Mouse (Mus musculus): Measurements from ENCODE around the gene Gcsam. TPM values are rescaled to one million over a fixed set of nuclear protein-coding genes. Genes with fewer than 3 reads are reported as not detected.
A peak's percentile ranks its signal among the peaks of the same experiment; 100 is the strongest.

Gene Gcsam
- polyA plus RNA-seq, 1 experiment from 2014 or later = 0.13 TPM

DNA sequence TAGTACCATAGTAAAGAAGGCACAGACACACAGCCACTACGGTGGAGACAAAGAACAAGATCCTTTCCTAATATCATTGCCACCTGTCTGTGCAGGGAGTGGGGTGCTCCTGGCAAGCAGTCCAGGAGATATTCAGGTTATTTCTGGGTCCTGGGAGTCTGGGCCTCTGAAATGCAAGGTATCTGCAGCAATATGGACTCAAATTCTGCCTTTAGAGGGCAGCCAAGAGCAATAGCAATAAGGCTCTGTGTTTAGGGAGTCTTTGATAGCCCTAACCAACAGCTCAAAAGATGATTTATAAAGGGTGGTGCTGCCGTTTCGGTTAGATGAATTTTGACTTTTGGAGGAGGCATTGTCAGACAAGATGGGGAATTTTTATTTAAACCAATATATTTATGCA is 880 bp upstream of the Gcsam start:
- DNase-seq (peak; percentile 77), ATAC-seq (ENCODE audit: insufficient read depth) (peak; percentile 20; the same call in 1 of the 2 replicates)
- no peaks in the 10 kb centered on the region for H3K27me3 ChIP-seq (ENCODE audit: insufficient read depth, low read length)
- peak; percentile 72 for TF ChIP-seq CTCF (IDR thresholded peaks at IDR 0.05; ENCODE audit: low read depth)
- 68% methylated on average over 3 of the region's 3 CpGs for WGBS
- H3K4me2 ChIP-seq = no peak overlapping the region
- H3K4me3 ChIP-seq (ENCODE audit: low read depth, low read length) = no peak overlapping the region
- H3K4me1 ChIP-seq (ENCODE audit: insufficient read depth) = no peaks in the 10 kb centered on the region
- no peaks in the 10 kb centered on the region for H3K36me3 ChIP-seq (ENCODE audit: insufficient read depth)
- no peak overlapping the region for H3K9ac ChIP-seq
- H3K9me3 ChIP-seq (ENCODE audit: low read depth, low read length) = no peaks in the 10 kb centered on the region
- peak overlapping the region; percentile 70 for H3K27ac ChIP-seq (ENCODE audit: low read depth)

DNA sequence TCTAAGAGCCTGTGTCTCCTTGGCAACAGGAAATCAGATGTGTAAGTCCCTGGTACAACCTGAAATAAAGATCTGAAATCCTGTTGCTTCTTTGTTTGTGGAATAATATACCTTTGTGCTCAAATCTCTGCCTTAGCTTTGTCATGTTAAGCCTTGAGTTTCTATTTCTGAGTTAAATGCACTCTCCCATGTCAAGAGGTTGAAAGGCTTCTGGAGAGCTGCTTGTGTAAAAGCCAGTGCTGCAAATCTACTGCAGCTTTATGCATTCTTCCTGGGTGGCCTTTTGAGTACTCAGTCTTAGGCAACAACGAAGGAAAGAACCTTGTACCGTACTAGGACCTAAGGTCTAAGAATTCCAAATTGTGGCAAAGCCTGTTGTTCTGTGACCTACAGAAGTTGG is 3.1 kb downstream of the Gcsam start:
- 55% methylated on average over 2 of the region's 2 CpGs for WGBS
- TF ChIP-seq CTCF (IDR thresholded peaks at IDR 0.05; ENCODE audit: low read depth) = no peak
- no peak overlapping the region for H3K9ac ChIP-seq

DNA sequence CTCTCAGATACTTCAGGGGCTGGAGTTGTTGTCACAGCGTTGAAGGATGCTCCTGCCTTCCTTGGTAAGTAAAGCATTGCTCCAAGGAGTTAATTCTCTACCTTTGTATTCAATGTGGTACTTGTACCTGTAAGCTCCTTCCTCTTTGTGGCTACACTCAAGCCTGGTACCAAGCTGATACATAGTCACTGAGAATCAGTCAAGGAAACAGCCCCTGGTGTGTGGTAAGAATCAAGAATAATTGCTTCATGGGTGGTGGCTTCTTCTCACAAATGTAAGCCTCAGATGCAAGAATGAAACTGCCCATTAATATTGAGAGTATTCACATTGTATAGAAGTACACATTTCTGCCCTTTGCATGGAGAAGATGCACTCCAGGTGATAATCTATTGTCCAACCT is 5.8 kb downstream of the Gcsam start:
- ATAC-seq (ENCODE audit: insufficient read depth) (no peak), DNase-seq (no peak)
- 88% methylated on average over 1 of the region's 1 CpGs for WGBS
- TF ChIP-seq CTCF (IDR thresholded peaks at IDR 0.05; ENCODE audit: low read depth) = no peak
- Histone ChIP-seq H3K4me3 (ENCODE audit: low read depth, low read length) (no peak overlapping the region), H3K9me3 (ENCODE audit: low read depth, low read length) (no peaks in the 10 kb centered on the region), H3K4me2 (no peak overlapping the region), H3K27ac (ENCODE audit: low read depth) (no peak overlapping the region), H3K4me1 (ENCODE audit: insufficient read depth) (peaks cover 6% of the 10 kb centered on the region), H3K36me3 (ENCODE audit: insufficient read depth) (no peaks in the 10 kb centered on the region), H3K27me3 (ENCODE audit: insufficient read depth, low read length) (no peaks in the 10 kb centered on the region), H3K9ac (no peak overlapping the region)

More for the DNA sequence above, 3.1 kb downstream of the Gcsam start:
- Histone ChIP-seq H3K4me2 (no peak overlapping the region), H3K4me1 (ENCODE audit: insufficient read depth) (no peaks in the 10 kb centered on the region), H3K27me3 (ENCODE audit: insufficient read depth, low read length) (no peaks in the 10 kb centered on the region), H3K4me3 (ENCODE audit: low read depth, low read length) (no peak overlapping the region), H3K9me3 (ENCODE audit: low read depth, low read length) (no peaks in the 10 kb centered on the region), H3K36me3 (ENCODE audit: insufficient read depth) (no peaks in the 10 kb centered on the region), H3K27ac (ENCODE audit: low read depth) (no peak overlapping the region)
- ATAC-seq (ENCODE audit: insufficient read depth) = no peak
- DNase-seq = no peak

DNA sequence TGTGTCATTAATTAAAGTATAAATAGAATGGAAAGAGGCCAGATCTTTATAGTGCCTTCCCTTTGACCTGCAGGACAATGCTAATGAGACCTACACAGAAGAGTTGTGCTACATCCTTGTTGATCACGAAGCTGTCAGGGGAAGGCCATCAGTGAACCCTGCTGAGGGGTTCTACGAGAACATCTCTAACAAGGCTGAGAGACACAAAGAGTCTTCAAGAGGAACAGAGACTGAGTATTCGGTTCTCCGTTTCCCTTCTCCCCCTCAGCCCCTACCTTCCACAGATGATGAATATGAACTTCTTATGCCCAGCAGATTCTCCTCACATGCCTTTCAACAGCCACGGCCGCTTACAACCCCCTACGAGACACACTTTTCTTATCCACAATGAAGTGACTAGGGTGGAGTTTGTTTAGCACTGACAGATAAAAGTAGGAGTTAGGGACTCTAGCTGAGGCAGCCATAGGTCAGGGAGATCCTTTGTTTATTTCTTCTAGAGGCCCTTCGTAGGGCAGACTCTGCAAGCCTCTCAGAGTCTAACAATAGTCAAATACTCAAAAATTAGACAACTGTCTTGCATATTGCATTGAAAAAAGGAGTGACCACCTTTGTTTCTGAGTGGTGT is 9.7 kb downstream of the Gcsam start:
- no peaks in the 10 kb centered on the region for H3K36me3 ChIP-seq (ENCODE audit: insufficient read depth)
- peak; percentile 62; the same call in 1 of the 2 replicates for ATAC-seq (ENCODE audit: insufficient read depth)
- no peak for TF ChIP-seq CTCF (IDR thresholded peaks at IDR 0.05; ENCODE audit: low read depth)
- DNase-seq = peak; percentile 46
- H3K27ac ChIP-seq (ENCODE audit: low read depth) = no peak overlapping the region
- H3K9ac ChIP-seq = no peak overlapping the region
- peaks cover 6% of the 10 kb centered on the region for H3K4me1 ChIP-seq (ENCODE audit: insufficient read depth)
- WGBS = 27% methylated on average over 8 of the region's 8 CpGs
- H3K4me2 ChIP-seq = no peak overlapping the region
- H3K4me3 ChIP-seq (ENCODE audit: low read depth, low read length) = no peak overlapping the region
- no peaks in the 10 kb centered on the region for H3K9me3 ChIP-seq (ENCODE audit: low read depth, low read length)
- no peaks in the 10 kb centered on the region for H3K27me3 ChIP-seq (ENCODE audit: insufficient read depth, low read length)

DNA sequence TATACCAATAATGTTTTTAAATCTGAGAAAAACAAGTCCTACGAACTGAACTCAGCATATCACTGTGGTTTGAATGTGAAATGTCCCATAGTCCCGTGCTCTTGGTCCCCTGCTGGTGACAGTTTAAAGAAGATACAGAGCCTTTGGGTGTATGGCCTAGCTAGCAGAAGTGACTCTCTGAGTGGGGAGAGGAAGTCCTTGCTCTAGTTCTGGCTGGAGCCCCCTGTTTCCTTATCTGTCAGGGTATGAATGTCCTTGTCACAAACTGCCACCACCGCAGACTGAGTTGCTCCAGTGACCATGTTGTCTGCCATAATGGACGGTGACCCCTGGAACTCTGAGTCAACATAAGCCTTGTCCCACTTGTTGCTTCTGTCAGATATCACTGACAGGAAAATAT is 13.1 kb downstream of the Gcsam start:
- TF ChIP-seq CTCF (IDR thresholded peaks at IDR 0.05; ENCODE audit: low read depth) = no peak
- H3K9ac ChIP-seq = no peak overlapping the region
- no peak overlapping the region for H3K27ac ChIP-seq (ENCODE audit: low read depth)
- no peak overlapping the region for H3K4me2 ChIP-seq
- H3K9me3 ChIP-seq (ENCODE audit: low read depth, low read length) = no peaks in the 10 kb centered on the region
- no peaks in the 10 kb centered on the region for H3K27me3 ChIP-seq (ENCODE audit: insufficient read depth, low read length)
- 79% methylated on average over 4 of the region's 4 CpGs for whole genome bisulfite sequencing
- H3K4me1 ChIP-seq (ENCODE audit: insufficient read depth) = peaks cover 6% of the 10 kb centered on the region
- H3K36me3 ChIP-seq (ENCODE audit: insufficient read depth) = no peaks in the 10 kb centered on the region
- ATAC-seq (ENCODE audit: insufficient read depth) = no peak
- no peak for DNase-seq
- no peak overlapping the region for H3K4me3 ChIP-seq (ENCODE audit: low read depth, low read length)

DNA sequence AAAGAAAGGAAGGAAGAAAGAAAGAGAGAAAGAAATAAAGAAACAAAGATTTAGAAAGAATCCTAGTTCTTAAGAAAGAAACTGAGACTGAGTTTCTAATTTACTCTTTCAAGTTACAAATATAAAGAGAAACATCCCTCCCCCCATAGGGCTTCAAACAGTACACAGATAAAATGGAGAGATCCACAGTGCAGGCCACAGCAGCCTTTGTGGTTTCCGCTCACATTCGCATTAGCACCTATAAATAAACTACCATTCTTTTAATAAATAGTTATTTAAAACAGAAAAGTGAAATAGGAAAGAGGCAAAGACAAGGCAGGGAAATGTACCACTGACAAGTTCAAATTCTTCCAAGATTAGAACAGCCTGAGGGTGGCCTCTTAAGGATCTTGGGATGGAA is 14.6 kb downstream of the Gcsam start:
- DNase-seq (no peak), ATAC-seq (ENCODE audit: insufficient read depth) (no peak)
- Histone ChIP-seq H3K27ac (ENCODE audit: low read depth) (no peak overlapping the region), H3K27me3 (ENCODE audit: insufficient read depth, low read length) (no peaks in the 10 kb centered on the region), H3K9ac (no peak overlapping the region), H3K36me3 (ENCODE audit: insufficient read depth) (no peaks in the 10 kb centered on the region), H3K4me3 (ENCODE audit: low read depth, low read length) (no peak overlapping the region), H3K4me2 (no peak overlapping the region), H3K9me3 (ENCODE audit: low read depth, low read length) (no peaks in the 10 kb centered on the region), H3K4me1 (ENCODE audit: insufficient read depth) (peaks cover 3% of the 10 kb centered on the region)
- TF ChIP-seq CTCF (IDR thresholded peaks at IDR 0.05; ENCODE audit: low read depth) = no peak
- 59% methylated on average over 2 of the region's 2 CpGs for WGBS

DNA sequence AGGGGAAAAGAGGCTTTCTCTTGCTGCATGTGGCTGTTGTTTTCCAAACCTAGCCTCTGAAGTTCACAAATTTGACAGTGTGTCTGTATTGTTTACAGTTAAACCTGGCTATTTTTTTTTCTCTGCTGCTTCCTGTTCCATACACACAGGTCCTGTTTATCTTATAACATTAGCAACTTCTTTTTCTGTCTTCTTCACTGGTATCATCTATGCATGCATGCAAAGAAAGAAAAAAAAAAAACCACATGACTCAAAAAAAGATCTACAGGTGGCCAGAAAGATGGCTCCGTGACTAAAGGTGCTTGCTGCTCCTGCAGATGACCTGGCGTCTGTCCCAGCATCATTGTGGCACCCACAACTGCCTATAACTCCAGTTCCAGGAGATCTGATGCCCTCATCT is 15.2 kb downstream of the Gcsam start:
- no peaks in the 10 kb centered on the region for H3K27me3 ChIP-seq (ENCODE audit: insufficient read depth, low read length)
- no peak overlapping the region for H3K4me3 ChIP-seq (ENCODE audit: low read depth, low read length)
- 61% methylated on average over 2 of the region's 2 CpGs for WGBS

More for the DNA sequence above, 15.2 kb downstream of the Gcsam start:
- no peaks in the 10 kb centered on the region; the same call in 1 of the 2 replicates for H3K4me1 ChIP-seq (ENCODE audit: insufficient read depth)
- H3K36me3 ChIP-seq (ENCODE audit: insufficient read depth) = no peaks in the 10 kb centered on the region
- ATAC-seq (ENCODE audit: insufficient read depth) = no peak
- DNase-seq = no peak
- no peak overlapping the region for H3K4me2 ChIP-seq
- TF ChIP-seq CTCF (IDR thresholded peaks at IDR 0.05; ENCODE audit: low read depth) = no peak
- H3K9me3 ChIP-seq (ENCODE audit: low read depth, low read length) = no peaks in the 10 kb centered on the region
- no peak overlapping the region for H3K27ac ChIP-seq (ENCODE audit: low read depth)
- no peak overlapping the region for H3K9ac ChIP-seq

Data from lung, embryonic 14.5 days (tissue).